Mouse (Mus musculus): ENCODE measurements around the gene Glt8d2.

GRCm38 (mm10) chr10:82629111-82629585, 61.3 kb downstream of the Glt8d2 start:
- no peak for TF ChIP-seq SRF (IDR thresholded peaks at IDR 0.05; ENCODE audit: control insufficient read depth, insufficient read length, low read depth)
- no peak for TF ChIP-seq TCF12 (IDR thresholded peaks at IDR 0.05; ENCODE audit: insufficient read depth, poor library complexity, severe bottlenecking)
- TF ChIP-seq POLR2A (IDR thresholded peaks at IDR 0.05; ENCODE audit: insufficient read length, low read depth) = no peak
- no peak for TF ChIP-seq E2F4 (IDR thresholded peaks at IDR 0.05; ENCODE audit: insufficient read depth)
- TF ChIP-seq MAX (IDR thresholded peaks at IDR 0.05; ENCODE audit: low read depth) = no peak
- TF ChIP-seq MYOD1 (IDR thresholded peaks at IDR 0.05; ENCODE audit: control insufficient read depth in 1 of 3, insufficient read length in 2 of 3, low read depth in 2 of 3) = no peak

Data from myocyte (in vitro differentiated cells).